Mouse (Mus musculus) olfactory bulb, adult 2 months (tissue): ENCODE data around the gene Gsg1l. TPM values are rescaled to one million over a fixed set of nuclear protein-coding genes. Genes with fewer than 3 reads are reported as not detected.

ENCODE experiments used
- H3K27ac ChIP-seq: fragments of 200-500 bp; 2 replicates; pipeline ENCODE4 v1.5.1; 2012; ENCODE audit warnings: low read depth, low read length; ENCODE audit not compliant: insufficient read depth
- H3K4me1 ChIP-seq: fragments of 200-500 bp; 2 replicates; pipeline ENCODE4 v1.6.1; 2012; ENCODE audit warnings: low read length; ENCODE audit not compliant: control insufficient read depth, insufficient read depth
- H3K4me3 ChIP-seq: fragments of 200-500 bp; 2 replicates; pipeline ENCODE4 v1.5.1; 2012; ENCODE audit warnings: mild to moderate bottlenecking, low read depth, low read length, moderate library complexity; ENCODE audit not compliant: insufficient read depth
- CTCF ChIP-seq: fragments of 200-500 bp; IDR thresholded peaks from 2 replicates; pipeline ENCODE4 v1.5.1; 2012; ENCODE audit warnings: low read depth, mild to moderate bottlenecking, low read length, moderate library complexity; ENCODE audit not compliant: insufficient read depth
- POLR2A ChIP-seq: fragments of 200-500 bp; IDR thresholded peaks from 2 replicates; pipeline ENCODE4 v1.6.1; 2012; ENCODE audit warnings: mild to moderate bottlenecking, low read depth, low read length, moderate library complexity; ENCODE audit not compliant: insufficient read depth
- WGBS: fragments of 180-500 bp; shearing (Covaris S2); methylation state at CpG from one replicate; pipeline ENCODE4 v1.1.7; 2018; 5-methylcytosine and 5-hydroxymethylcytosine counted together
- polyA plus RNA-seq: library from polyadenylated mRNA; stranded (reverse); fragments of >200 nt; gene quantifications from 2 replicates; pipeline ENCODE4 v1.2.4, GENCODE M21; 2012; ENCODE audit warnings: low replicate concordance; ENCODE audit not compliant: missing spikeins, insufficient read depth, insufficient read length

Gsg1l gene
- polyA plus RNA-seq, 1 experiment = not detected

DNA sequence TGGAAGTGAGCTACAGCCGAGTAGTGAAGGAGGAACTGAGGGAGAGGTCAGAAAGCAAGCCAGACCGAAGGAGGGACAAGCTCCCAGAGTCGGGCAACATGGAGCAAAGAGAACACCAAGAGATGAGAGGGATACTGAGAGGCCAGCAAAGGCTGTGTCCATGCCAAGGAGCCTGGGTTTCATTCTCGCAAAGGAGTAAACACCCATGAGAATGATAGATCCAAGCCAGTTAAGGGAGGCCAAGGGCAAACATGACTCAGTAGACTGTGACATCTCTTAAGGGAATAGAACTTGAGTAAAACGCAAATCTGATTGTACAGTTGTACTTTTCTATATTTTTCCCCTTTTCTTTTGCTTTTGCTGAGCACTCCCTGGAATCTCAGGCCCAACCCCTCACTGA lies 137.6 kb downstream of the Gsg1l start:
- TF ChIP-seq CTCF (no peak), POLR2A (no peak)
- no peak overlapping the region for H3K4me3 ChIP-seq
- WGBS = 93% methylated on average over 5 of the region's 5 CpGs
- H3K27ac ChIP-seq = no peak overlapping the region
- no peaks in the 10 kb centered on the region for H3K4me1 ChIP-seq

GRCm38 (mm10) chr7:125943511-125943910 lies 138.7 kb downstream of the Gsg1l start:
- WGBS = 95% methylated on average over 4 of the region's 4 CpGs
- H3K4me1 ChIP-seq = no peaks in the 10 kb centered on the region
- H3K4me3 ChIP-seq = no peak overlapping the region
- H3K27ac ChIP-seq = no peak overlapping the region
- TF ChIP-seq POLR2A = no peak
- no peak for TF ChIP-seq CTCF

- H3K27ac ChIP-seq = no peak overlapping the region
- 72% methylated on average over 6 of the region's 6 CpGs for WGBS
- H3K4me3 ChIP-seq = no peak overlapping the region
- TF ChIP-seq CTCF (no peak), POLR2A (no peak)
- no peaks in the 10 kb centered on the region for H3K4me1 ChIP-seq
Measured at GRCm38 (mm10) chr7:125942365-125943090, 139.7 kb downstream of the Gsg1l start.

DNA sequence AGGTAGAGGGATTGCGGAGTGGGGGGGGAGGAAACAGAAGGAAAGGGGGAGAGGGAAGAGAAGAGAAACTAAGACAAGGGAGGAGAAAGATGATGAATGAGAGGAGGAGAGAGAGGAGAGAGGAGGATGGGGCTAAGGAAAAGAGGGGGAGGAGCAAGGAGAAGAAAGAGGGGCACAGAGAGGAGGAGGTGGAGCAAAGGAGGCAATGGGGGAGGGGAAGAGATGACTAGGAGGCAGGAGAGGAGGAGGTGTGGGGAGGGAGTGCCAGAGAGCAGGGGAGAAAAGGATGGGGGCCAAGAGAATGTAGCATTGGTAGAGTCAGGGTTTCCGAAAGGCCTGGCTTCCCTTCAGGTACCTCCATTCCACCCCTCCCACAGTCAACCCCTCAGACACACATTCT lies 147.9 kb downstream of the Gsg1l start:
- no peak overlapping the region for H3K27ac ChIP-seq
- H3K4me3 ChIP-seq = no peak overlapping the region
- 85% methylated on average over 2 of the region's 2 CpGs for WGBS
- peaks cover 26% of the 10 kb centered on the region for H3K4me1 ChIP-seq
- TF ChIP-seq POLR2A (no peak), CTCF (no peak)

DNA sequence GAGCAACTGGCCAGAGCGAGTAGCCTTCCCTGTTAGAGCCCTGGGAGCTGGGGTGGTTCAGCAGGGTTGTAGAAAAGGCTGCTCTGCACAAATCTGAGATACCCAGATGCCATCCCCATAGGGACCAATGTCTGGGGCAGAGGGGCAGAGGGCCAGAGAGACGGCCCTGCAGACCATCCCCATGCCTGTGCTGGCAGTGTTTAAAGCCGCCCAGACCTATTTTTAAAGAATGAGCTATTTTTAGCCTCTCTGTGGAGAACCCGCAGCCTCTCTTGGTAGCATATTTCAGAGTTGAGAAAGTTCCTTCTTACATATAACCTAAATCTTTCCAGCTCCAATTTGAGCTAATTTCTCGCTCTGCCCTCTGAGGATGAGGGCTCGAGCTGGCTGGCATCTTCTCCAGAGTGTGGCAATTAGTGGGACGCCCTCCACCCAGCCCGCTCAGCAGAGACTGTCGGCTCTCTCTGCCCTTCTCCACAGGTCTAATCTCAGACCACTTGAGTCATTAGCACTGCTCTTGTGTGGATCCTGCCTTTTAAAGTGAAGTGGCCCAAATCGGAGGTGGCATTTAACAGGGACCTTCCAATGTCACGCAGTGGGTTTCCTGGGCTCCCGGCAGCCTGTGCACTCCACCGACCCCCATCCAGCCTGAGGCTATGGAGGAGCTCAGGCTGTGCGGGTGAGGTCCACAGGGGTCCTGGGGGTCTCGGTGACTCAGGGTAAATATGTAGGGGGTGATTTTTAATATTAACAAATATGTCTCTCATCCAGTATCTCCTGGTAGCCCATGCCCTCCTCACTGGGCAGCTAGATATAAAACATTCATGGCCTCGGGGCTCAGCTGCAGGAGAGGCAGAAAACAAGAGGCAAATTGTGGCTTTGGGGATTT lies 148.6 kb downstream of the Gsg1l start:
- H3K27ac ChIP-seq = no peak overlapping the region
- WGBS = 15% methylated on average over 16 of the region's 16 CpGs

GRCm38 (mm10) chr7:125931602-125932001 lies 150.6 kb downstream of the Gsg1l start:
- Histone ChIP-seq H3K4me1 (peaks cover 26% of the 10 kb centered on the region), H3K4me3 (no peak overlapping the region), H3K27ac (no peak overlapping the region)
- WGBS = 73% methylated on average over 5 of the region's 5 CpGs
- TF ChIP-seq CTCF = no peak
- no peak for TF ChIP-seq POLR2A

More for the DNA sequence above, 148.6 kb downstream of the Gsg1l start:
- no peak for TF ChIP-seq CTCF
- TF ChIP-seq POLR2A = no peak
- peaks cover 26% of the 10 kb centered on the region for H3K4me1 ChIP-seq
- H3K4me3 ChIP-seq = no peak overlapping the region

- no peak overlapping the region for H3K4me3 ChIP-seq
- WGBS = 86% methylated on average over 5 of the region's 5 CpGs
- no peak for TF ChIP-seq POLR2A
- no peak for TF ChIP-seq CTCF
- H3K27ac ChIP-seq = no peak overlapping the region
- peaks cover 3% of the 10 kb centered on the region for H3K4me1 ChIP-seq
Measured at GRCm38 (mm10) chr7:125924044-125924443, 158.2 kb downstream of the Gsg1l start.

GRCm38 (mm10) chr7:125920801-125921200 lies 161.4 kb downstream of the Gsg1l start:
- no peak for TF ChIP-seq CTCF
- TF ChIP-seq POLR2A = no peak
- H3K4me3 ChIP-seq = no peak overlapping the region

More at GRCm38 (mm10) chr7:125920801-125921200, 161.4 kb downstream of the Gsg1l start:
- WGBS = 81% methylated on average over 5 of the region's 5 CpGs
- Histone ChIP-seq H3K27ac (no peak overlapping the region), H3K4me1 (peaks cover 3% of the 10 kb centered on the region)
